Mouse (Mus musculus): ENCODE data around the gene Crip3. TPM values are rescaled to one million over a fixed set of nuclear protein-coding genes. Genes with fewer than 3 reads are reported as not detected.

Gene Crip3
- polyA plus RNA-seq, 1 experiment: not detected

DNA sequence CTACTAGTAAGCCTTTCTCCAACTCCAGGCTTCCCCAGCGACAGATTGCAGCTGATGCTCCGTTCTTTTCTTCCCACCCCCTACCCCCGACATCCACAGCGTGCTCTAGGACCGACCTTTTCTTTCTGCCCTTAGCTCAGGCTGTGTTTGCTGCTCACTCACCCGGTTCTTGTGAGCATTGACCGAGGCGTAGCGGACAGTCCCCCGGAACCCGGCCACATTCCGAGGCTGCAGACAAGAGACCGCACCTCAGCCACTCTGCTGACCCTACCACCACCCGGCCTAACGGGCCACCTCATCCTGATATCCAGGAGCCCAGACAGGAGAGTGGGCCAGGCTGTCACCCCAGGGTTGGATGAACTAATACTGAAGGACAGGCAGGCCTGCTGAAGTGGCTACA lies 48.6 kb downstream of the Crip3 start:
- no peak overlapping the region for H3K4me2 ChIP-seq (ENCODE audit: low read depth)
- peaks cover 81% of the 10 kb centered on the region for H3K27me3 ChIP-seq (ENCODE audit: control insufficient read depth, insufficient read depth, insufficient read length)
- no peaks in the 10 kb centered on the region for H3K79me2 ChIP-seq (ENCODE audit: control insufficient read depth, insufficient read depth)
- no peak overlapping the region for H3ac ChIP-seq (ENCODE audit: control insufficient read depth, insufficient read length)
- H3K4me3 ChIP-seq: no peak overlapping the region
- no peaks in the 10 kb centered on the region for H3K36me3 ChIP-seq (ENCODE audit: control insufficient read depth, insufficient read depth)
- no peak for TF ChIP-seq POLR2A (IDR thresholded peaks at IDR 0.05; ENCODE audit: insufficient read length, low read depth)
- TF ChIP-seq MYOD1 (IDR thresholded peaks at IDR 0.05; ENCODE audit: control insufficient read depth in 1 of 3, insufficient read length in 2 of 3, low read depth in 2 of 3): no peak
- no peak for TF ChIP-seq POLR2AphosphoS2 (IDR thresholded peaks at IDR 0.05; ENCODE audit: insufficient read length, low read depth)
- no peak for TF ChIP-seq MYOG (IDR thresholded peaks at IDR 0.05; ENCODE audit: control insufficient read depth in 1 of 3, insufficient read depth in 1 of 3, insufficient read length in 2 of 3, low read depth in 2 of 3)
- TF ChIP-seq REST (IDR thresholded peaks at IDR 0.05; ENCODE audit: insufficient read depth, insufficient read length): no peak
- no peak for TF ChIP-seq TCF12 (IDR thresholded peaks at IDR 0.05; ENCODE audit: insufficient read depth, poor library complexity, severe bottlenecking)
- TF ChIP-seq CEBPB (IDR thresholded peaks at IDR 0.05; ENCODE audit: insufficient read depth, poor library complexity, severe bottlenecking): no peak
- no peak for TF ChIP-seq USF1 (IDR thresholded peaks at IDR 0.05; ENCODE audit: low read depth)
- no peak for TF ChIP-seq MAX (IDR thresholded peaks at IDR 0.05; ENCODE audit: low read depth)
- TF ChIP-seq E2F4 (IDR thresholded peaks at IDR 0.05; ENCODE audit: insufficient read depth): no peak
- TF ChIP-seq TCF3 (IDR thresholded peaks at IDR 0.05; ENCODE audit: insufficient read length, low read depth): no peak
- no peak for TF ChIP-seq SRF (IDR thresholded peaks at IDR 0.05; ENCODE audit: control insufficient read depth, insufficient read length, low read depth)

Other genes starting within 250 kb of the Crip3 start
- gene Polh, start 226.3 kb upstream of the Crip3 start, polyA plus RNA-seq (2012; fragmentation: generic; extraction: Trizol): 6.0 TPM
- gene Xpo5, start 226.1 kb upstream of the Crip3 start, polyA plus RNA-seq (2012; fragmentation: generic; extraction: Trizol): 31.9 TPM
- gene Polr1c, start 180.9 kb upstream of the Crip3 start, polyA plus RNA-seq (2012; fragmentation: generic; extraction: Trizol): 105 TPM
- 112 TPM for gene Yipf3, start 180.8 kb upstream of the Crip3 start, polyA plus RNA-seq (2012; fragmentation: generic; extraction: Trizol)
- 2.0 TPM for gene Lrrc73, start 175.4 kb upstream of the Crip3 start, polyA plus RNA-seq (2012; fragmentation: generic; extraction: Trizol)
- 50.9 TPM for gene Tjap1, start 145.9 kb upstream of the Crip3 start, polyA plus RNA-seq (2012; fragmentation: generic; extraction: Trizol)
- gene Dlk2, start 131.5 kb upstream of the Crip3 start, polyA plus RNA-seq (2012; fragmentation: generic; extraction: Trizol): 1.8 TPM
- 4.6 TPM for gene Abcc10, start 100.6 kb upstream of the Crip3 start, polyA plus RNA-seq (2012; fragmentation: generic; extraction: Trizol)
- 4.2 TPM for gene Zfp318, start 45.2 kb upstream of the Crip3 start, polyA plus RNA-seq (2012; fragmentation: generic; extraction: Trizol)
- not detected for gene Slc22a7, start 9.5 kb downstream of the Crip3 start, polyA plus RNA-seq (2012; fragmentation: generic; extraction: Trizol)
- gene Ttbk1, start 58.7 kb downstream of the Crip3 start, polyA plus RNA-seq (2012; fragmentation: generic; extraction: Trizol): not detected
- 22.6 TPM for gene Dnph1, start 67.8 kb downstream of the Crip3 start, polyA plus RNA-seq (2012; fragmentation: generic; extraction: Trizol)
- gene Cul9, start 117.5 kb downstream of the Crip3 start, polyA plus RNA-seq (2012; fragmentation: generic; extraction: Trizol): 0.43 TPM
- gene Srf, start 127.2 kb downstream of the Crip3 start, polyA plus RNA-seq (2012; fragmentation: generic; extraction: Trizol): 51.1 TPM
- gene Ptk7, start 200.6 kb downstream of the Crip3 start, polyA plus RNA-seq (2012; fragmentation: generic; extraction: Trizol): 15.6 TPM
- gene Klc4, start 217.1 kb downstream of the Crip3 start, polyA plus RNA-seq (2012; fragmentation: generic; extraction: Trizol): 19.2 TPM
- gene Mrpl2, start 217.3 kb downstream of the Crip3 start, polyA plus RNA-seq (2012; fragmentation: generic; extraction: Trizol): 248 TPM
- 44.4 TPM for gene Cul7, start 221.4 kb downstream of the Crip3 start, polyA plus RNA-seq (2012; fragmentation: generic; extraction: Trizol)
- 45.8 TPM for gene Rrp36, start 245.4 kb downstream of the Crip3 start, polyA plus RNA-seq (2012; fragmentation: generic; extraction: Trizol)
- gene Mea1, start 249.9 kb downstream of the Crip3 start, polyA plus RNA-seq (2012; fragmentation: generic; extraction: Trizol): 145 TPM